Mouse (Mus musculus): Measurements from ENCODE around the gene Lsm2. TPM values are rescaled to one million over a fixed set of nuclear protein-coding genes. Genes with fewer than 3 reads are reported as not detected.
"Not testable (repeated sequence)": the region's sequence is repeated elsewhere in the genome, so short reads cannot be mapped to it uniquely, and the experiment has no call there.

Gene Lsm2
- total RNA-seq, 2 experiments from 2014 or later = 24.2 to 25.9 TPM

GRCm38 (mm10) chr17:34980655-34981054 is 1.0 kb upstream of the Lsm2 start:
- no peak for DNase-seq (ENCODE audit: low spot score in 2 of 2)

- DNase-seq (ENCODE audit: low spot score in 2 of 2) = no peak
These were observed 666 bp downstream of the Lsm2 start for GRCm38 (mm10) chr17:34982328-34982727.

- DNase-seq (ENCODE audit: low spot score in 2 of 2) = no peak
These were observed 2.6 kb downstream of the Lsm2 start for GRCm38 (mm10) chr17:34984218-34984617.

GRCm38 (mm10) chr17:34994751-34995150 is 13.1 kb downstream of the Lsm2 start:
- DNase-seq (ENCODE audit: low spot score in 2 of 2) = no peak

GRCm38 (mm10) chr17:34995192-34995591 is 13.5 kb downstream of the Lsm2 start:
- not testable (repeated sequence) for DNase-seq (ENCODE audit: low spot score in 2 of 2)

- DNase-seq (ENCODE audit: low spot score in 2 of 2) = not testable (repeated sequence)
These were observed 14.3 kb downstream of the Lsm2 start for GRCm38 (mm10) chr17:34995927-34996326.

GRCm38 (mm10) chr17:34996411-34997141 is 14.9 kb downstream of the Lsm2 start:
- DNase-seq (ENCODE audit: low spot score in 2 of 2) = no peak

GRCm38 (mm10) chr17:34997142-34997483 is 15.5 kb downstream of the Lsm2 start:
- no peak for DNase-seq (ENCODE audit: low spot score in 2 of 2)

GRCm38 (mm10) chr17:34998526-34999430 is 17.1 kb downstream of the Lsm2 start:
- DNase-seq (ENCODE audit: low spot score in 2 of 2) = no peak

GRCm38 (mm10) chr17:34999871-35000716 is 18.4 kb downstream of the Lsm2 start:
- not testable (repeated sequence) for DNase-seq (ENCODE audit: low spot score in 2 of 2)

GRCm38 (mm10) chr17:35000717-35001451 is 19.2 kb downstream of the Lsm2 start, which contains the start of gene Vars:
TSS of gene Vars (plus strand) at chr17:35000987.
- peak; percentile 82 to 87 for DNase-seq (ENCODE audit: low spot score in 2 of 2)

- no peak for DNase-seq (ENCODE audit: low spot score in 2 of 2)
These were observed 19.9 kb downstream of the Lsm2 start for GRCm38 (mm10) chr17:35001452-35002152.

- no peak for DNase-seq (ENCODE audit: low spot score in 2 of 2)
These were observed 20.6 kb downstream of the Lsm2 start for GRCm38 (mm10) chr17:35002153-35002865.

- DNase-seq (ENCODE audit: low spot score in 2 of 2) = no peak
These were observed 21.6 kb downstream of the Lsm2 start for GRCm38 (mm10) chr17:35003022-35003838.

GRCm38 (mm10) chr17:35004075-35004717 is 22.5 kb downstream of the Lsm2 start:
- DNase-seq (ENCODE audit: low spot score in 2 of 2) = no peak

GRCm38 (mm10) chr17:35005158-35005557 is 23.5 kb downstream of the Lsm2 start:
- DNase-seq (ENCODE audit: low spot score in 2 of 2) = no peak

GRCm38 (mm10) chr17:35005902-35006301 is 24.2 kb downstream of the Lsm2 start:
- DNase-seq (ENCODE audit: low spot score in 2 of 2) = not testable (repeated sequence)

All from layer of hippocampus, postnatal 10 days (tissue).